Mouse (Mus musculus) ovary, postnatal 10 days (tissue): ENCODE measurements around the gene Gm21083.
"Not testable (repeated sequence)": the region's sequence is repeated elsewhere in the genome, so short reads cannot be mapped to it uniquely, and the experiment has no call there.

Experiments
- DNase-seq: peaks from one replicate; pipeline ENCODE4 v3.0.0; 2022; ENCODE audit warnings: low spot score

The Gm21083 gene

DNA sequence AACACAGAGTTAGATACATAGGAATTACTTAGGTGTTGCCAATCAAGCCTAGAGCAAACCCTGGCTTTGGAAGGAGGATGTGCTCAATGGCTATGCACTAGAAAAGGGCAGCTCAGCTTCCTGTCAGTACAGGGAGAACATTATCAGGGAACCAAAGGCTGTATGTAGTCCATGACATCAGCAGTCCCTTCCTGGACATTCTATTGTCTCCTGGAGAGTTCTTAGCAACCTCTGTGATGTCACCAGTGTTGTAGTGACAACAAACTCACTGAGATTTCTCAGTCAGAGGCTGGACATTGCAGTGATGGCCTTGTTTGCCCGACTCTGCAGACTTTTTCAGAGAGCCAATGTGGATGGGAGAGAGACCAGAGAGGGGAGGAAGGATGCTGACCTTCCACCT is at the start of gene Gm21083:
Gene Gm21083, plus strand, starts transcription at position 301 of the 400 bp plus-strand sequence.
- not testable (repeated sequence) for DNase-seq

DNA sequence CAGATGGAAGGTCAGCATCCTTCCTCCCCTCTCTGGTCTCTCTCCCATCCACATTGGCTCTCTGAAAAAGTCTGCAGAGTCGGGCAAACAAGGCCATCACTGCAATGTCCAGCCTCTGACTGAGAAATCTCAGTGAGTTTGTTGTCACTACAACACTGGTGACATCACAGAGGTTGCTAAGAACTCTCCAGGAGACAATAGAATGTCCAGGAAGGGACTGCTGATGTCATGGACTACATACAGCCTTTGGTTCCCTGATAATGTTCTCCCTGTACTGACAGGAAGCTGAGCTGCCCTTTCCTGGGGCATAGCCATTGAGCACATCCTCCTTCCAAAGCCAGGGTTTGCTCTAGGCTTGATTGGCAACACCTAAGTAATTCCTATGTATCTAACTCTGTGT is 48.0 kb upstream of the Gm21083 start, which contains the start of gene Gm21190:
Gene Gm21190, minus strand, starts transcription at position 101 of the 400 bp plus-strand sequence.
- not testable (repeated sequence) for DNase-seq

DNA sequence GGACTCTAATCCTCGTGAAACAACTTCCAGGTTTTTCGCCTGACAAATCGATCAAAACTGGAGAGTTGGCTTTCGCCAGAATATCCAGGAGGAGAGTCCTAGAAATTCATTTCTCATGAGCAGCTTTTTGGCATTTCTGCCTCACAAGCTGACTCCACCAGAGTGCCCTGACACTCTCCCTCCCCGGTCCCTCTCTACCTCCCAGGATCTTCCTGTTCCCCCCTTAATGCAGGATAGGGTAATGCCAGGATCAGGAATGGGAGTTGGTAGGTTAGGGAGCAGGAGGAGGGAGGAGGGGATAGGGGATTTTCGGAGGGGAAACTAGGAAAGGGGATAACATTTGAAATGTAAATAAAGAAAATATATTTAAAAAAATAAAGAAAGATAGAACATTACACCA is 28.5 kb upstream of the Gm21083 start:
- DNase-seq, result not testable (repeated sequence)

DNA sequence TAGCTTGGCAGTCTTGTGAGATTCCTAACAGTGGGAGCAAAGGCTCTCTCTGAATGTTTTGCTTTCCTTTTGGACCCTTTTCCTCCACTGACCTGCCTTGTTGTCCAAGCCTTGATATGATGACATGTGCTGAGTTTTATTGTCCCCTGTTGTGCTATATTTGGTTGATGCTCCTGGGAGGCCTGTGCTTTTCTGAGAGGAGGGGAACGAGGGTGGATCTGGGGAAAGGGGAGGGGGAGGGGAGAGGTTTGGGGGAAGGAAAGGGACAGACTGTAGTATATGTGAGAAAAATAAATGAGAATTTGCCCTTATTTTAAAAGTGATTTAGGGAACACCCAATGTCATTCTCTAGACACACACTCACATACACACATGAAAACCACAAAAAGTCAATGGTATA is 28.0 kb upstream of the Gm21083 start:
- DNase-seq, result not testable (repeated sequence)

DNA sequence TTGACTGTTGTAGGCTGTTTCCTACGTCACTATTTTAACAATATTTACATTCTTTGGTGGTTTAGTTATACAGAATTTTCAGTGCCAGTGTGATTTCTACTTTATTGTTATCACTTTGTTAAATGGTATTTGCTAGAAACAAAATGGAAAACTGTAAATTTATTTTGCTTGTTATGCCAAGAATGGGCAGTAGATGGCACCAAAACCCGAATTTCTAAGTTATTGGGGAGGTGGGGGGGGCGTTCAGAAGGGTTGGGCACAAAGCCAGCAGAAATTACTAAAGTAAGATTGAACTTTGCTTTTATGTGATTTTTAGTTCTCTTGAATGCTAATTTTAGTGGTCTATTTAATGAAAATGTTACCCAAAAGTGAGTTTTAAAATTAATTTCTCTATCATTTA is 27.5 kb upstream of the Gm21083 start:
- not testable (repeated sequence) for DNase-seq

DNA sequence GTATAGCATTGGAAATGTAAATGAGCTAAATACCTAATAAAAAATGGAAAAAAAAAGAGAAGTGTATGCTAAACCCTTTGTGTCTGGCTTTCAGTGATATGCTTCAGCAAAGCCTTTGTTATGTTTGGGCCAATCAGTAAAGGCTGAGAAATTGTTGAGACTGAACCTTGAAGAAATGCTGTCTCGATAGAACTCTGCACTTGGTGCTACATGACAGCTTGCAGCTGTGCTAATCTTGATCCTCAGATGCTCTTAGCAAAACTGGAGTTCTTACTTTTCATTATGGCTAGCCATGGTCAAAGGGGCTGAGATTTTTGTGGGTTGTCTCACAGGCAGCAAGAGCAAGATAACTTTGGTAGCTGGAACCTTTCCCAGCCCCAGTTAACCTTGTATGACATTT is 18.5 kb upstream of the Gm21083 start:
- DNase-seq, result not testable (repeated sequence)

DNA sequence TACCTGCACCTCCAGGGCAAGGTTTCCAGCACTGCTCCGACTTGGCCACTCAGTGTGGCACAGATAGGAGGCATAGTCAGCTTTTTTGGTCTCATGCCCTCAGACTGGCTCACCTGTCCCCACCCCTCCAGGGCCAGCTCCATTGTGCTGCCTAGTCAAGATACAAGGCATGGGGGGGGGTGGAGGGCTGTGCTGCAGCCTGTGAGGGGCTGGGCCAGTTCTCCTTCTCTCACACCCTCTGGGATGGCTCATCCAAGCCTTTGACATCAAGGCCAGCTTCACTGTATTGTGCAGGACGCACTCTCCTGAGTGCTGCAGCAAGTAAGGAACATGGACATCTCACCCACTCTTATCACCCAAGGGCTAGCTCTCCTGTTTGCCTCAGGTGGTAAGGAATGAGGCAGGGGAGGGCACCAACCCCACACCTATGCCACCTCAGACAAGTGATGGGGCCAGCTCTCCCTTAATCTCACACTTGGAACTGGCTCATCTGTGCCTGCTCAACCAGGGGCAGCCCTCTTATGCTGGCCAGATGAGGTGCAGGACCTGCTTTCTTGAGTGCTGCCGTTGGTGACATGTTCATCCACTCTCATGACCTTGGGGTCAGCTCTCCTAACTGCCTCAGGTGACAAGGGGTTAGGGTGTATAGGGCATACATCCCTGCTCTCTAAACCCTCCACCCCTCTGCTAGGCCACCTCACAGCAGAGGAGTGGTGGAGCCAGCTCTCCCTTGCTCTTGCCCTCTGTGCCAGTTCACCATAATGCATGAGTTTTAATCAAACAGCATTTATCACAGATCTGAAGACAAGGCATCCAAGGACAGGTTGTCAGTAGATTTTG is 15.5 kb upstream of the Gm21083 start:
- DNase-seq, result not testable (repeated sequence)

DNA sequence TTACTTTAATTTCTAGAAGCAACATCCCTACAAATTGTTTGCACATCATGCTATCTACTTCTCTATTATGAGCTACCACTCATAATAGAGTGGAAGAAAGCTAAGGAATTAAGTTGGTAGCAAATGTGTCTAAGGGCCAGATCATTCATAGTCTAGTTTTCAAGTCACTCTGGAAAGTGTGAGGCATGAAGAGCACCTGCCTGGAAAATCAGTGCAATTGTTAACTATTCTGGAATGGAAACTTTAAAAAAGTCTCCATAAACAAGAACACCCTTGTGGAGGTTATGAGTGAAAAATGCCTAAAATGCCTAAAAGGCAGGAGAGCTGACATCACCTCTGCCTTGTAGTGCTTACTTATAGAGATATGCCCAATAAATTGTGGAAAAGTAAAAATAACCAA is 3.4 kb upstream of the Gm21083 start:
- DNase-seq, result not testable (repeated sequence)

DNA sequence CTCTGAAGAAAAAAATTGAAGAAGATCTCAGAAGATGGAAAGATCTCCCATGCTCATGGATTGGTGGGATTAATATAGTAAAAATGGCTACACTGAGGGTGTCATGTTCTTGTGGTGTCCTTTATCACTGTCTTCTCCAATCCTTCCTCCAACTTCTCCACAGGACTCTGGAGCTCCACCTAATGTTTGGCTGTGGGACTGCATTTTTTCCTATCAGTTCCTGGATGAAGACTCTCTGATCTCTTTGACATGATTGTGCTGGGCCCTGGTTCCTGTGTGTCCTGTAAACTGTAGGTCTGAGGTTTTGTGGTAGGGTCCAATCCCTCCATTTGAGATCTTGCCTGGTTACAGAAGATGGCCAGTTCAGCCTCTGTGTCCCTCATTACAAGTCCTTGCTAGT is 9.2 kb downstream of the Gm21083 start:
- DNase-seq, result not testable (repeated sequence)

DNA sequence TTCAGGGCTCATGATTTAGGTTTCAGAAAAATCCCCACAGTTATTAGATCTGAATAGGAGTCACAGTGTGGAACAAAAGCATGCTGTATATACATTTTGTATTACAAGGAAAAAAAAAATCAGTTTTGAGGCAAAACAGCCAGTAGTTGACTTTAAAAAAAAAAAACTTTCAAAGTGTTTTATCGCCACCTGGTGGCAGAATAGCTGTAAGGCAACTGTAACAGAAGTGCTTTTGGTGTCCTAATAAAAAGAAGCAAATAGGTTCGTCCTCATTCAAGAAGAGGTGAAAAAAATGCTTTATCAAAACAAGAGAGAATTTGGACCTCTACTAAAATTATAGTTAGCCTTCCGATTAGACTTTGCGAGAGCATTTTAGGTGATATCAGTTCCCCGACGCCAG is 11.2 kb downstream of the Gm21083 start:
- not testable (repeated sequence) for DNase-seq

DNA sequence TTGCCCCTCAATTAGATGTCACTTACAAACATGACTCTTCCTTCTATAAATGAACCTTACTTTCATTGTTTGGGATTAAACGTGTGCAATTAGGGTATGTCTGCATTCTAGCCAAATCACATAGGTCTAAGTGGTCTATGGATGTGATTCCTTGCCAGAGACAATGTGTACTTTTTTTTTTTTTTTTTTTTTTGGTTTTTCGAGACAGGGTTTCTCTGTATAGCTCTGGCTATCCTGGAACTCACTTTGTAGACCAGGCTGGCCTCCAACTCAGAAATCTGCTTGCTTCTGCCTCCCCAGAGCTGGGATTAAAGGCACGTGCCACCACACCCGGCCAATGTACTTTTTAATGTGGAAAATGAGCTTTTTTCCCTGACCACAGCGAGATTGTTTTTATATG is 13.5 kb downstream of the Gm21083 start:
- DNase-seq, result not testable (repeated sequence)

DNA sequence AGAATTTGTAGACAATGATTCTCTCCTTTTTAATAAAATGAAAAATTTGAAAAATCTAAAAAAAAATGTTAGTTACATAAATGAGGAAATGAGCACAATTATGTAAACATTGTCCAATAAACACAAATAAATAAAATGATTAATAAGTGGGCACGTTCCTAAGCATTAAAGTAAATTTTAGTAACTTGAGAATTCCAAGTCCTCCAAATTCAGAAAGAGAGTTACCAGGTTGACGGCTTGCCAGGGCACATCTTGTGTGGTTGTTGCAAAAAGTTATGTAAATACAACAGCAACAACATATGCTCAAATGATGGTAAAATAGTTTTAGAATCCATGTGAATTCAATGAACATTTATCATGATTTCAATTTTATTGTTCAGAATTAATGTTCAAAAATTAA is 14.4 kb downstream of the Gm21083 start:
- DNase-seq, result not testable (repeated sequence)

DNA sequence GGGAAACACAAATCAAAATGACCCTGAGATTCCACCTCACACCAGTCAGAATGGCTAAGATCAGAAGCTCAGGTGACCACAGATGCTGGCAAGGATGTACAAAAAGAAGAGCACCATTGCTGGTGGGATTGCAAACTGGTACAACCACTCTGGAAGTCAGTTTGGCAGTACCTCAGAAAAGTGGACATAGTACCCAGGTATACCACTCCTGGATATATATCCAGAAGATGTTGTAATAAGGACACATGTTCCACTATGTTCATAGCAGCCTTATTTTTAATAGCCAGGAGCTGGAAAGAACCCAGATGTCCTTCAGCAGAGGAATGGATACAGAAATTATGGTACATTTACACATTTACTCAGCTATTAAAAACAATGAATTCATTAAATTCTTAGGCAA is 21.7 kb downstream of the Gm21083 start:
- DNase-seq, result not testable (repeated sequence)

DNA sequence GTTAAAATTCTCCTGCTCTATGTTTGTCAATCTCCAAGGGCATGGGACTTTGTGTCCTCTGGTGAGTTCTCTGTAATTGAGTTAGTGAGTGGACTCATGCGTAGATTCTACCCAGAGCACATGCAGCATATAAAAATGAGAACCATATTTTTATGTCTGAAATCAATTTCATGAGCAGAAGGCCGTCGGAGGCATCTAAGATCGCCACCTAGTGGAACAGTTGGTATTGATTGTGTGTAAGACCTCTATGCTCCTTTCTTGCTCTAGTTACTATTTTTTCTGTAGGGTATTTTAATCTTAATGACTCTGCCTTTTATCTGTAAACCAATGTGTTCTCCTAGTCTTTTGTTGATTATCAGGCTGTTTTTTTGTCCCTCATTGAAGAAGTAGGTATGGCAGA is 23.2 kb downstream of the Gm21083 start:
- not testable (repeated sequence) for DNase-seq

DNA sequence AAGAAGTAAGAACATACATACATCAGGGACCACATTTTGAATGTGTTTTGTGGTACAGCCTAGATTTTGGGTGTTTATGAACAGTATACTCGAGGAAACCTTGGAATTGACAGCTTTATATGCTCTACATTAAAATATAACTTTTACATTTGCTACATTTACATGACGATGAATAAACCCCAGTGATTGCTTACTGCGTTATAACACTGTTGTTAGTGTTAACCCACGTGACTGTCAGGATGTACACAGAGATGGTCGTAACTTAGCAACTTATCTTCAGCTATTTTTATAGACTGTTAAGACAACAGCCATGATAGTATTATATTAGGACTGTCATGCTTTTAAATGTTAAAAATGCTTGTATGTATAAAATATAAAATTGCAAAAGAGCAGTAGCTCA is 24.3 kb downstream of the Gm21083 start:
- DNase-seq, result not testable (repeated sequence)

DNA sequence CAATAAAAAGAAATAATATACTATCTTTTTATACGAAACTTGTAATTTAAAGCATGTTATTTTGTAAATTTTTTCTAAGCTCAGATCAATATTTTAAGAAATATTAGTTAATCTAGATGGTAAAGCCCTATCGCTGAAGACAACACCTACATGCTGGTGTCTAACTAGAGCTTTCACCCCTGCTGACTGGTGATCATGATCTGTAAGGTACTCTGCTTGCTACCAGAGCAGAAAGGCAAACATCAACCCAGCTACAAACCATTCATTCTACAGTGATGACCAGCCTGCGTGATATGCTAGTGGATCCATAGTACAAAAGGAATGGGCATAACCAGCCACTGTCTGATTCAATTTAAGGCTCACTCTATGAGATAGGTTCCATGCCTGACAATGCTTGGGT is 24.8 kb downstream of the Gm21083 start:
- DNase-seq, result not testable (repeated sequence)

DNA sequence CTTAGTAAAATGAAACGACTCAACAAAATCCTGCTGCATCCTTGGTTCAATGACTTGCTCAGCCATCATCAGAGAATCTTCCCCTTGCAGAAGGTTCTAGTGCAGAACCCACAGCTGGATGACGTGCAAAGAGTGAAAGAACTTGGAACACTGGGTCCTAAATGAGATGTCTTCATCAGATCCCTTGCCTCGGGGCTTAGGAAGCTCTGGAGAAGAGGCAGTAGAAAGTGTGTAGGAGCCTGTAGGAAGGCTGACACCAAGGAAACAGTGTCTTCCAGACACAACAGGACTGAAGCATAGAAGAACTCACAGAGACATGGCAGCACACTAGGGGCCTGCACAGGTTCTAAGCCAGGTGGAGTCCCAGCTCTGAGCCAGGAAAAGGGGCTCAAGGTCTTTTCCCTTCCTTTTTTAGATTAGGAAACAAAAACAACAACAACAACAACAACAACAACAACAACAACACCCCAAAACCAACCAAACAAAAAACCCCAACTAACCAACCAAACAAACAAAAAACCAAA is 25.4 kb downstream of the Gm21083 start:
- not testable (repeated sequence) for DNase-seq

DNA sequence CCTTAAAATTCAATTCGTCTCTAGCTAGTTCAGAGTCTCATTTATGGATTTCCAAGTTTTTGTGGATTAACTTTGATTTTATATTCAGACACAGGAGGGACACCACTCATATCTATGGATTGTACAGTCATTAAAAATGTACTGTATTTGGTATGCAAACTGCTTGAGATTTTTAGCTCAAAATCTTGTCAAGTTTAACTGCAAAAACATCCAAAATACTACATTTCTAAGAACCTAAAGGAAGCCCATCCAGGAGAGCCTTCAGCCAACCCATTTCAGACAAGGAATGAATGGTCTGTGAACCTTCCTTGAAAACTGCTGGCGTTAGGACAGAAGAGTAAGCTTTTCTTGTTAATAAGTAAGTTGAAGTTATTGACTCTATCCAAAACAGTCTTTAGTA is 25.9 kb downstream of the Gm21083 start:
- DNase-seq, result not testable (repeated sequence)

DNA sequence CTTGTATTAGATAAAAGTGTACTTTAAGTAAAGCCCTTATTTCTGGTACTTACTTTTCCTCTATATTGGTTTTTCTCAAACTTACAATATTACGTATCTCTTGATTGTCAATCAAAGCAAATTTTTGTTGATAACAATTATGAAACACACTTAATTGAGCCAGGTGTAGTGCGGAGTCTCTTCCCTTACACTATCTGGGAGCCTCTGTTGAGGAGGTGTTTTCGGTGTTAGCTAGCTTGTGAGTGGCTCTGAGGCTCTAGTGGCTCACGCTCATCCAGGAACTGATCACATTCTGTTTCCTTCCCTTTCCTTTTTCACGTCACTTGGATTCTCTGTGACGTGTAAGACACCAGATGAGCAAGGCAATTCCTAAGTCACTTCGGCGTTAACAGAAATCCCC is 26.5 kb downstream of the Gm21083 start:
- DNase-seq, result not testable (repeated sequence)

DNA sequence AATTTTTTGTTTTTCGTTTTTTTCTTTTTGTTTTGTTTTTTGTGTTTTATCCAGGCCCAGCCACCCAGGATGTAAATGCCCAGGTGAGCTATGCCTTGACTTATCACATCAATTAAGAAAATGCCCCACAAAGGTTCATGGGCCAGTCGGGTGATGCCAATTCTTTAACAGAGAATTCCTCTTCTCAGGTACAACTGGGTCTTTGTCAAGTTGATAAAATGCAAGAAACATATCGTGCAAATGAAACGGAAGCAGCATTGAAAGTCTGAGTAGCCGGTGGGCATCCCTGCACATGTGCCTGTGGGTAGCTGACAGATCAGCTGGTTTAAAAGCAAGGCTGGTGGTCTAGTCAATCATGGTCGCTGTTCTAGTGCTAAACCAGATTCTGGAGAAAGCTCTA is 29.5 kb downstream of the Gm21083 start:
- peak; percentile 21 for DNase-seq

DNA sequence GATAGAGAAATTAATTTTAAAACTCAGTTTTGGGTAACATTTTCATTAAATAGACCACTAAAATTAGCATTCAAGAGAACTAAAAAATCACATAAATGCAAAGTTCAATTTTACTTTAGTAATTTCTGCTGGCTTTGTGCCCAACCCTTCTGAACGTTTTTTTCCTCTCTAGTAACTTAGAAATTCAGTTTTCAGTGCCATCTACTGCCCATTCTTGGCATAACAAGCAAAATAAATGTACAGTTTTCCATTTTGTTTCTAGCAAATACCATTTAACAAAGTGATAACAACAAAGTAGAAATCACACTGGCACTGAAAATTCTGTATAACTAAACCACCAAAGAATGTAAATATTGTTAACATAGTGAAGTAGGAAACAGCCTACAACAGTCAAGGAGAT is 33.6 kb downstream of the Gm21083 start:
- DNase-seq, result not testable (repeated sequence)

DNA sequence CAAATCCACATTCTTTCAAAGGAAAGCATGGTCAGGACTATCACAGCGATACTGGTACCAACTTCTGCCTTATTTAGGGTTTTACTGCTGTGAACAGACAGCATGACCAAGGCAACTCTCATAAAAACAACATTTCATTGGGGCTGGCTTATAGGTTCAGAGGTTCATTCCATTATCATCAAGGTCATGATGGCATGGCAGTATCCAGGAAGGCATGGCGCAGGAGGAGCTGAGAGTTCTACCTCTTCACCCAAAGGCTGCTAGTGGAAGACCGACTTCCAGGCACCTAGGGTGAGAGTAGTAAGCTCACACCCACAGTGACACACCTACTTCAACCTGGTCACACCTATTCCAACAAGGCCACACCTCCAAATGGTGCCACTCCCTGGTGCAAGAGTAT is 39.1 kb downstream of the Gm21083 start:
- not testable (repeated sequence) for DNase-seq

DNA sequence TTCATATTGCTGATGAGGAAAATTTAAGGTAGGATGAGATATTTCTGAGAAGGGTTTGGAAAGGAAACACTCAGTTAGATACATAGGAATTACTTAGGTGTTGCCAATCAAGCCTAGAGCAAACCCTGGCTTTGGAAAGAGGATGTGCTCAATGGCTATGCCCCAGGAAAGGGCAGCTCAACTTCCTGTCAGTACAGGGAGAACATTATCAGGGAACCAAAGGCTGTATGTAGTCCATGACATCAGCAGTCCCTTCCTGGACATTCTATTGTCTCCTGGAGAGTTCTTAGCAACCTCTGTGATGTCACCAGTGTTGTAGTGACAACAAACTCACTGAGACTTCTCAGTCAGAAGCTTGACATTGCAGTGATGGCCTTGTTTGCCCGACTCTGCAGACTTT is 41.6 kb downstream of the Gm21083 start, which contains the start of gene Speer4d:
Gene Speer4d, plus strand, starts transcription at position 301 of the 400 bp plus-strand sequence.
- not testable (repeated sequence) for DNase-seq
